Mouse (Mus musculus): ENCODE measurements at regions not wholly inside any gene's neighbourhood (a gene's known extent, or its start where the extent isn't known, plus 50 kb on each side); places are given as distances from the start of the nearest gene placed in this dataset.
"Not testable (repeated sequence)": the region's sequence is repeated elsewhere in the genome, so short reads cannot be mapped to it uniquely, and the experiment has no call there.

GRCm38 (mm10) chr12:33496306-33496705 is 66.9 kb downstream of the Twistnb start:
- ATAC-seq (replicated peaks; ENCODE audit: low FRiP score): no peak
- Histone ChIP-seq H3K4me3 (replicated peaks) (no peak overlapping the region), H3K4me2 (no peak overlapping the region), H3K27me3 (no peaks in the 10 kb centered on the region), H3K9ac (no peak overlapping the region), H3K9me3 (replicated peaks) (no peaks in the 10 kb centered on the region), H3K27ac (no peak overlapping the region), H3K4me1 (no peaks in the 10 kb centered on the region), H3K36me3 (no peaks in the 10 kb centered on the region)
- WGBS: 93% methylated on average over 9 of the region's 9 CpGs

GRCm38 (mm10) chr12:33497319-33497892 is 68.0 kb downstream of the Twistnb start:
- H3K9ac ChIP-seq: no peak overlapping the region
- H3K27ac ChIP-seq: no peak overlapping the region
- H3K9me3 ChIP-seq (replicated peaks): no peaks in the 10 kb centered on the region
- no peaks in the 10 kb centered on the region for H3K27me3 ChIP-seq
- H3K36me3 ChIP-seq: no peaks in the 10 kb centered on the region
- ATAC-seq (replicated peaks; ENCODE audit: low FRiP score): no peak
- H3K4me3 ChIP-seq (replicated peaks): no peak overlapping the region
- peak overlapping the region; percentile 31 for H3K4me2 ChIP-seq
- no peaks in the 10 kb centered on the region for H3K4me1 ChIP-seq
- WGBS: 45% methylated on average over 11 of the region's 11 CpGs

GRCm38 (mm10) chr12:33541566-33541965 is 112.1 kb downstream of the Twistnb start:
- Histone ChIP-seq H3K9me3 (replicated peaks) (no peaks in the 10 kb centered on the region), H3K4me2 (no peak overlapping the region), H3K36me3 (no peaks in the 10 kb centered on the region), H3K27me3 (no peaks in the 10 kb centered on the region), H3K4me1 (no peaks in the 10 kb centered on the region), H3K27ac (no peak overlapping the region), H3K9ac (no peak overlapping the region), H3K4me3 (replicated peaks) (no peak overlapping the region)
- ATAC-seq (replicated peaks; ENCODE audit: low FRiP score): no peak
- WGBS: over 99% methylated on average over 7 of the region's 7 CpGs

- H3K27me3 ChIP-seq; ATAC-seq (replicated peaks; ENCODE audit: low FRiP score); H3K4me3 ChIP-seq (replicated peaks); H3K9me3 ChIP-seq (replicated peaks); H3K36me3 ChIP-seq; H3K9ac ChIP-seq; H3K4me2 ChIP-seq; H3K4me1 ChIP-seq; H3K27ac ChIP-seq: not testable (repeated sequence)
- 55% methylated on average over 7 of the region's 7 CpGs for WGBS
Measured at GRCm38 (mm10) chr12:33551660-33552059, 122.2 kb downstream of the Twistnb start.

- WGBS: 91% methylated on average over 3 of the region's 3 CpGs
- Histone ChIP-seq H3K4me2 (no peak overlapping the region), H3K36me3 (no peaks in the 10 kb centered on the region), H3K4me3 (replicated peaks) (no peak overlapping the region), H3K27ac (no peak overlapping the region), H3K4me1 (no peaks in the 10 kb centered on the region), H3K9ac (no peak overlapping the region), H3K27me3 (no peaks in the 10 kb centered on the region), H3K9me3 (replicated peaks) (no peaks in the 10 kb centered on the region)
- ATAC-seq (replicated peaks; ENCODE audit: low FRiP score): no peak
Measured at GRCm38 (mm10) chr12:33552231-33552630, 122.8 kb downstream of the Twistnb start.

GRCm38 (mm10) chr12:33552651-33553050 is 123.2 kb downstream of the Twistnb start:
- H3K4me1 ChIP-seq: no peaks in the 10 kb centered on the region

GRCm38 (mm10) chr12:33553731-33554130 is 124.3 kb downstream of the Twistnb start:
- H3K27ac ChIP-seq: no peak overlapping the region
- H3K36me3 ChIP-seq: no peaks in the 10 kb centered on the region
- no peaks in the 10 kb centered on the region for H3K27me3 ChIP-seq
- no peak overlapping the region for H3K9ac ChIP-seq
- no peaks in the 10 kb centered on the region for H3K9me3 ChIP-seq (replicated peaks)
- H3K4me1 ChIP-seq: no peaks in the 10 kb centered on the region
- 45% methylated on average over 4 of the region's 4 CpGs for WGBS
- no peak overlapping the region for H3K4me2 ChIP-seq
- no peak for ATAC-seq (replicated peaks; ENCODE audit: low FRiP score)
- no peak overlapping the region for H3K4me3 ChIP-seq (replicated peaks)

More at GRCm38 (mm10) chr12:33552651-33553050, 123.2 kb downstream of the Twistnb start:
- Histone ChIP-seq H3K27ac (0 out of 2 replicates have a peak overlapping the region, but pooled peaks have one; percentile 5), H3K4me2 (no peak overlapping the region), H3K27me3 (no peaks in the 10 kb centered on the region), H3K4me3 (replicated peaks) (no peak overlapping the region), H3K9ac (no peak overlapping the region), H3K36me3 (no peaks in the 10 kb centered on the region), H3K9me3 (replicated peaks) (no peaks in the 10 kb centered on the region)
- WGBS: 78% methylated on average over 5 of the region's 5 CpGs
- ATAC-seq (replicated peaks; ENCODE audit: low FRiP score): no peak

- WGBS: 57% methylated on average over 7 of the region's 7 CpGs
- no peak overlapping the region for H3K4me3 ChIP-seq (replicated peaks)
- no peaks in the 10 kb centered on the region for H3K36me3 ChIP-seq
- H3K9me3 ChIP-seq (replicated peaks): no peaks in the 10 kb centered on the region
- H3K27me3 ChIP-seq: no peaks in the 10 kb centered on the region
- no peak overlapping the region for H3K27ac ChIP-seq
- H3K4me2 ChIP-seq: no peak overlapping the region
- H3K4me1 ChIP-seq: no peaks in the 10 kb centered on the region
- no peak overlapping the region for H3K9ac ChIP-seq
- no peak for ATAC-seq (replicated peaks; ENCODE audit: low FRiP score)
Measured at GRCm38 (mm10) chr12:33561141-33561540, 131.7 kb downstream of the Twistnb start.

- 75% methylated on average over 6 of the region's 6 CpGs for WGBS
- no peaks in the 10 kb centered on the region for H3K4me1 ChIP-seq
- H3K27ac ChIP-seq: no peak overlapping the region
- H3K9ac ChIP-seq: no peak overlapping the region
- no peaks in the 10 kb centered on the region for H3K9me3 ChIP-seq (replicated peaks)
- ATAC-seq (replicated peaks; ENCODE audit: low FRiP score): no peak
- H3K4me3 ChIP-seq (replicated peaks): no peak overlapping the region
- no peaks in the 10 kb centered on the region for H3K36me3 ChIP-seq
- H3K27me3 ChIP-seq: no peaks in the 10 kb centered on the region
- H3K4me2 ChIP-seq: no peak overlapping the region
Measured at GRCm38 (mm10) chr12:33577877-33578428, 148.5 kb downstream of the Twistnb start.

GRCm38 (mm10) chr12:33580809-33581208 is 151.4 kb downstream of the Twistnb start:
- H3K4me1 ChIP-seq: no peaks in the 10 kb centered on the region
- no peak overlapping the region for H3K4me2 ChIP-seq
- H3K36me3 ChIP-seq: no peaks in the 10 kb centered on the region
- no peaks in the 10 kb centered on the region for H3K27me3 ChIP-seq
- WGBS: 65% methylated on average over 2 of the region's 2 CpGs
- H3K9ac ChIP-seq: no peak overlapping the region
- no peak overlapping the region for H3K27ac ChIP-seq
- H3K9me3 ChIP-seq (replicated peaks): no peaks in the 10 kb centered on the region
- ATAC-seq (replicated peaks; ENCODE audit: low FRiP score): no peak
- H3K4me3 ChIP-seq (replicated peaks): no peak overlapping the region

- no peaks in the 10 kb centered on the region for H3K36me3 ChIP-seq
- no peak overlapping the region for H3K4me2 ChIP-seq
- WGBS: 78% methylated on average over 5 of the region's 5 CpGs
- no peaks in the 10 kb centered on the region for H3K27me3 ChIP-seq
- H3K4me3 ChIP-seq (replicated peaks): no peak overlapping the region
- ATAC-seq (replicated peaks; ENCODE audit: low FRiP score): no peak
- H3K4me1 ChIP-seq: peaks cover 18% of the 10 kb centered on the region
- no peaks in the 10 kb centered on the region for H3K9me3 ChIP-seq (replicated peaks)
- H3K9ac ChIP-seq: no peak overlapping the region
- no peak overlapping the region for H3K27ac ChIP-seq
Measured at GRCm38 (mm10) chr12:33591031-33591430, 161.6 kb downstream of the Twistnb start.

- 6% methylated on average over 6 of the region's 6 CpGs for WGBS
- Histone ChIP-seq H3K27ac (peak overlapping the region; percentile 76), H3K4me1 (peaks cover 18% of the 10 kb centered on the region), H3K27me3 (no peaks in the 10 kb centered on the region), H3K36me3 (no peaks in the 10 kb centered on the region), H3K9me3 (replicated peaks) (no peaks in the 10 kb centered on the region), H3K9ac (no peak overlapping the region), H3K4me2 (peak overlapping the region; percentile 60), H3K4me3 (replicated peaks) (peak overlapping the region; percentile 27)
- ATAC-seq (replicated peaks; ENCODE audit: low FRiP score): peak; percentile 89
Measured at GRCm38 (mm10) chr12:33592431-33592911, 163.0 kb downstream of the Twistnb start.

GRCm38 (mm10) chr12:33592938-33593337 is 163.5 kb downstream of the Twistnb start:
- H3K4me2 ChIP-seq: peak overlapping the region; percentile 60
- no peaks in the 10 kb centered on the region for H3K27me3 ChIP-seq
- H3K27ac ChIP-seq: peak overlapping the region; percentile 76
- H3K36me3 ChIP-seq: no peaks in the 10 kb centered on the region
- ATAC-seq (replicated peaks; ENCODE audit: low FRiP score): peak; percentile 57
- peak overlapping the region; percentile 27 for H3K4me3 ChIP-seq (replicated peaks)
- peaks cover 18% of the 10 kb centered on the region for H3K4me1 ChIP-seq
- no peaks in the 10 kb centered on the region for H3K9me3 ChIP-seq (replicated peaks)
- 11% methylated on average over 17 of the region's 17 CpGs for WGBS
- H3K9ac ChIP-seq: no peak overlapping the region

All from kidney, embryonic 15.5 days (tissue).